Mouse (Mus musculus) midbrain, embryonic 16.5 days (tissue): ENCODE measurements around the gene Tktl1. TPM values are rescaled to one million over a fixed set of nuclear protein-coding genes. Genes with fewer than 3 reads are reported as not detected.

Experiments
- ATAC-seq: fragments of 200-750 bp; cut with Nextera tagmentation; 2 replicates; pipeline ENCODE4 v1.8.0; 2017; ENCODE audit warnings: moderate TSS enrichment
- H3K27ac ChIP-seq: fragments of 300-500 bp; sonication (generic); 2 replicates; pipeline ENCODE4 v1.5.1; 2014; ENCODE audit warnings: mild to moderate bottlenecking, low read length, mixed read lengths
- H3K27me3 ChIP-seq: fragments of 300-500 bp; sonication (generic); 2 replicates; pipeline ENCODE4 v1.6.1; 2014; ENCODE audit warnings: low read depth, low read length, mixed read lengths; ENCODE audit not compliant: control insufficient read depth, insufficient read depth
- H3K36me3 ChIP-seq: fragments of 300-500 bp; sonication (generic); 2 replicates; pipeline ENCODE4 v1.6.1; 2014; ENCODE audit warnings: mild to moderate bottlenecking, low read length, moderate library complexity, mixed read lengths; ENCODE audit not compliant: control insufficient read depth, insufficient read depth
- H3K4me1 ChIP-seq: fragments of 300-500 bp; sonication (generic); 2 replicates; pipeline ENCODE4 v1.6.1; 2014; ENCODE audit warnings: mild to moderate bottlenecking, low read length, mixed read lengths; ENCODE audit not compliant: control insufficient read depth, insufficient read depth
- H3K4me2 ChIP-seq: fragments of 300-500 bp; sonication (generic); 2 replicates; pipeline ENCODE4 v1.6.1; 2014; ENCODE audit warnings: mild to moderate bottlenecking, low read length, mixed read lengths
- H3K4me3 ChIP-seq: fragments of 300-500 bp; sonication (generic); 2 replicates; pipeline ENCODE4 v1.5.1; 2014; ENCODE audit warnings: low read depth, mild to moderate bottlenecking, low read length, moderate library complexity, mixed read lengths
- H3K9ac ChIP-seq: fragments of 300-500 bp; sonication (generic); 2 replicates; pipeline ENCODE4 v1.6.1; 2014; ENCODE audit warnings: low read depth, low read length, mixed read lengths
- H3K9me3 ChIP-seq: fragments of 300-500 bp; sonication (generic); replicated peaks from 2 replicates; pipeline ENCODE4 v1.6.1; 2014; ENCODE audit warnings: mild to moderate bottlenecking, low read length, mixed read lengths; ENCODE audit not compliant: control insufficient read depth, poor library complexity, severe bottlenecking
- WGBS: fragments of 180-500 bp; shearing (Covaris S2); extraction: QIAGEN DNeasy Blood & Tissue Kit; methylation state at CpG from one replicate; pipeline ENCODE4 v1.1.7; 2014; 5-methylcytosine and 5-hydroxymethylcytosine counted together
- polyA plus RNA-seq: library from polyadenylated mRNA; unstranded; fragments of >200 nt; fragmentation: Nextera tagmentation; extraction: Ambion mirVana; gene quantifications from 2 replicates; pipeline ENCODE4 v1.2.1, GENCODE M21; 2015

The Tktl1 gene
- polyA plus RNA-seq, 1 experiment from 2014 or later = 0.11 TPM

DNA sequence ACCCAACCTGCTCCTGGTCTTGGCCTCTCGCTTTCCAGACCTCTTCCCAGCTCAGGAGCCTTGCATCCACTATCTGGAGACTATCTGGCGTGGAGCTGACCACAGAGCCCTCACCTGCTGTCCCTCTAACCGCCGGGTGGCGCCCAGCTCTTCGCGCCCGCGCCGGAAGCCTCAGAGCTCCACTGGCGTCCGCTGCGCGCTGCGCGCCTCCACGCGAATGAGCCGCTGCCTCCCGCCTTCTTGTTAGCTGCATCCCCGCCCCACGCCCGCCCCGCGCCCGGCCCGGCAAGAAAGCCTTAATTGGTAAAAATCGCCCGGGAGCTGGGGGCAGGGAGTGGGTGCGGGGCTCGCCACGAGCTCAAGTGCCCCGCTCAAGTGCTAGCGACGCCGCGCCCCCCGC, 72.6 kb downstream of the Tktl1 start, which contains the start of gene Flna:
Gene Flna, minus strand, starts transcription at position 206 of the 400 bp plus-strand sequence.
- peak within 1 kb of the TSS; percentile 46 for H3K4me3 ChIP-seq
- 0 out of 2 replicates have a peak, but pooled peaks have one; percentile 4 for ATAC-seq
- H3K36me3 ChIP-seq = no peaks in the 10 kb centered on the region
- peak within 1 kb of the TSS; percentile 60 for H3K27ac ChIP-seq
- H3K9me3 ChIP-seq = no peaks in the 10 kb centered on the region
- peak within 1 kb of the TSS; percentile 61 for H3K4me2 ChIP-seq
- peak within 1 kb of the TSS; percentile 67 for H3K9ac ChIP-seq
- H3K4me1 ChIP-seq = peaks cover 5% of the 10 kb centered on the region; the same call in 1 of the 2 replicates
- H3K27me3 ChIP-seq = no peaks in the 10 kb centered on the region
- WGBS = 18% methylated on average over 38 of the region's 38 CpGs

GRCm38 (mm10) chrX:74254153-74254887, 77.3 kb downstream of the Tktl1 start, which contains the start of gene Emd:
Gene Emd (plus strand): TSS chrX:74254687.
- 22% methylated on average over 39 of the region's 39 CpGs for WGBS

DNA sequence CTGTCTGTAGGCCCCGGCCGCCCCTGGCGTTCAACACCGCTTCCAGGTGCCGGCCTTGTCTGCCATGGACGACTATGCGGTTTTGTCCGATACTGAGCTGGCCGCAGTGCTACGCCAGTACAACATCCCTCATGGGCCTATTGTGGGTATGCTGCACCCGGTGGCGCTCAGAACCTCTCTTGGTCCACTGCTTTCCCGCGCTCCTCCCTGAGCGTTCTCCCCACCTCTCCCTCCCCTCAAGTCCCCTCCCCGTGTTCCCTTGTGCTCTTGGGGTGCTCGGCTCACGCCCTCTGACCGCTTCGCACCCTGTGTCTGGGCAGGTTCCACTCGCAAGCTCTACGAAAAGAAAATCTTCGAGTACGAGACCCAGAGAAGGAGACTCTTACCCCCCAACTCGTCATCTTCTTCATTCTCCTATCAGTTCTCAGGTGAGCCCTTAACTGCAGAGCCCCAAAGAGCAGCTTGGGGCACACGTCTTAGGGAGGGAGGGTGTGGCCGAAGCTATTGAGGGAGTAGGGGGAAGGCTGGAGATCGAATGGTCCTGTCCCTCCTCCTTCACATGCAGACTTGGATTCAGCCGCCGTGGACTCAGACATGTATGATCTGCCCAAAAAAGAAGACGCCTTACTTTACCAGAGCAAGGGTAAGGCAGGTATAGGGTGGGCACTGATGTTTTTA, 78.0 kb downstream of the Tktl1 start:
- no peaks in the 10 kb centered on the region for H3K9me3 ChIP-seq
- H3K36me3 ChIP-seq = 0 out of 2 replicates have a peak, but pooled peaks cover 3% of the 10 kb centered on the region
- 13% methylated on average over 31 of the region's 31 CpGs for WGBS
- peaks cover 5% of the 10 kb centered on the region for H3K4me1 ChIP-seq
- peak overlapping the region; percentile 56 for H3K4me3 ChIP-seq
- peak overlapping the region; percentile 84 for H3K27ac ChIP-seq
- ATAC-seq = peak; percentile 74
- H3K27me3 ChIP-seq = no peaks in the 10 kb centered on the region
- peak overlapping the region; percentile 55 for H3K4me2 ChIP-seq
- H3K9ac ChIP-seq = peak overlapping the region; percentile 77

More at GRCm38 (mm10) chrX:74254153-74254887, 77.3 kb downstream of the Tktl1 start, which contains the start of gene Emd:
- H3K9ac ChIP-seq = peak within 1 kb of the TSS; percentile 77
- H3K4me2 ChIP-seq = peak within 1 kb of the TSS; percentile 55
- H3K27ac ChIP-seq = peak within 1 kb of the TSS; percentile 84
- peak within 1 kb of the TSS; percentile 56 for H3K4me3 ChIP-seq
- ATAC-seq = peak; percentile 96
- H3K27me3 ChIP-seq = no peaks in the 10 kb centered on the region
- peaks cover 5% of the 10 kb centered on the region for H3K4me1 ChIP-seq
- no peaks in the 10 kb centered on the region for H3K9me3 ChIP-seq
- 0 out of 2 replicates have a peak, but pooled peaks cover 3% of the 10 kb centered on the region for H3K36me3 ChIP-seq

DNA sequence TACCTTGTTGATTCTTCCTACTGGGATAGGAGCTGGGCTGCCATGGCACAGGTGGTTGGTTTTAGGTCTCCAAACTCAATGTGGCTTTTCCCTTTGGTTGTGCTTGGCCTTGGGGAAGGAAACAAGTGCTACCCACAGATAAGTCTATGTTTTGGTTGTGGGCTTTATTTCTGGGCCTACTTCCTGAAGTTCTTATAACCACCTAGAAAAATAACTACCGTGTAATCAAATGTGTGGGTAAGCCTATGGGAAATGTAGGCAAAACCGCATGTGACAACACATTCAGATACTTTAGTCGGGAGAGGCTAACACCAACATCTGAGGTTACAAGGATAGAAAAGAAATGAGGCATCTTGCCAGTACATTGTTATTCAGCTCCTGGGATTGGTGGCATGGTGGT, 80.7 kb downstream of the Tktl1 start:
- H3K27me3 ChIP-seq = no peaks in the 10 kb centered on the region
- H3K9me3 ChIP-seq = no peaks in the 10 kb centered on the region
- H3K4me1 ChIP-seq = peaks cover 5% of the 10 kb centered on the region
- no peak overlapping the region for H3K9ac ChIP-seq
- WGBS = 93% methylated on average over 3 of the region's 3 CpGs
- no peak overlapping the region for H3K4me3 ChIP-seq
- H3K4me2 ChIP-seq = no peak overlapping the region
- 0 out of 2 replicates have a peak, but pooled peaks cover 3% of the 10 kb centered on the region for H3K36me3 ChIP-seq
- no peak overlapping the region for H3K27ac ChIP-seq
- no peak for ATAC-seq

Other genes with a start within 250 kb of the Tktl1 start
- 8.9 and 9.1 TPM in 2 replicates for gene Renbp, start 246.4 kb upstream of the Tktl1 start, polyA plus RNA-seq
- gene Hcfc1, start 210.9 kb upstream of the Tktl1 start, polyA plus RNA-seq = 39.1 and 51.4 TPM in 2 replicates
- 38.8 and 39.3 TPM in 2 replicates for gene Irak1, start 153.3 kb upstream of the Tktl1 start, polyA plus RNA-seq
- gene Opn1mw, start 49.8 kb upstream of the Tktl1 start, polyA plus RNA-seq = not detected in 2 replicates
- 11.7 and 14.0 TPM in 2 replicates for gene Mecp2, start 41.9 kb upstream of the Tktl1 start, polyA plus RNA-seq
- gene Tex28, start 9.4 kb upstream of the Tktl1 start, polyA plus RNA-seq = not detected in 2 replicates
- gene Flna, start 72.6 kb downstream of the Tktl1 start, polyA plus RNA-seq = 84.6 and 88.4 TPM in 2 replicates
- gene Emd, start 77.4 kb downstream of the Tktl1 start, polyA plus RNA-seq = 12.8 and 13.5 TPM in 2 replicates
- gene Rpl10, start 93.6 kb downstream of the Tktl1 start, polyA plus RNA-seq = 454 and 460 TPM in 2 replicates
- 79.8 and 81.3 TPM in 2 replicates for gene Taz, start 104.7 kb downstream of the Tktl1 start, polyA plus RNA-seq
- 2.8 and 4.3 TPM in 2 replicates for gene Dnase1l1, start 105.1 kb downstream of the Tktl1 start, polyA plus RNA-seq
- gene Atp6ap1, start 119.8 kb downstream of the Tktl1 start, polyA plus RNA-seq = 317 and 348 TPM in 2 replicates
- 1,108 and 1,139 TPM in 2 replicates for gene Gdi1, start 127.7 kb downstream of the Tktl1 start, polyA plus RNA-seq
- 61.9 and 62.3 TPM in 2 replicates for gene Fam50a, start 135.8 kb downstream of the Tktl1 start, polyA plus RNA-seq
- gene Plxna3, start 151.8 kb downstream of the Tktl1 start, polyA plus RNA-seq = 63.9 and 68.4 TPM in 2 replicates
- gene Lage3, start 176.4 kb downstream of the Tktl1 start, polyA plus RNA-seq = 63.2 and 68.7 TPM in 2 replicates
- 65.9 and 72.6 TPM in 2 replicates for gene Ubl4a, start 196.0 kb downstream of the Tktl1 start, polyA plus RNA-seq
- gene Slc10a3, start 196.1 kb downstream of the Tktl1 start, polyA plus RNA-seq = 8.5 and 9.7 TPM in 2 replicates
- 33.6 and 36.1 TPM in 2 replicates for gene Fam3a, start 216.0 kb downstream of the Tktl1 start, polyA plus RNA-seq
- gene Ikbkg, start 216.0 kb downstream of the Tktl1 start, polyA plus RNA-seq = 16.4 and 19.9 TPM in 2 replicates